Mouse (Mus musculus) stomach, embryonic 14.5 days (tissue): Measurements from ENCODE around the gene Suds3. TPM values are rescaled to one million over a fixed set of nuclear protein-coding genes. Genes with fewer than 3 reads are reported as not detected.

ENCODE experiments used
- polyA plus RNA-seq: library from polyadenylated mRNA; unstranded; fragments of >200 nt; fragmentation: Nextera tagmentation; extraction: Ambion mirVana; gene quantifications from 2 replicates; pipeline ENCODE4 v1.2.1, GENCODE M21; 2014

Suds3 gene
- polyA plus RNA-seq, 1 experiment from 2014 or later = 41.0 TPM

Other genes starting within 250 kb of the Suds3 start
- gene Taok3, start 4.0 kb upstream of the Suds3 start, polyA plus RNA-seq = 22.0 and 24.8 TPM in 2 replicates
- 706 and 729 TPM in 2 replicates for gene Pebp1, start 171.5 kb upstream of the Suds3 start, polyA plus RNA-seq
- 10.9 and 14.5 TPM in 2 replicates for gene Vsig10, start 203.0 kb upstream of the Suds3 start, polyA plus RNA-seq
- gene Wsb2, start 241.2 kb upstream of the Suds3 start, polyA plus RNA-seq = 40.0 and 53.1 TPM in 2 replicates